Mouse (Mus musculus): Measurements from ENCODE around the gene Bysl. TPM values are rescaled to one million over a fixed set of nuclear protein-coding genes. Genes with fewer than 3 reads are reported as not detected.

Bysl gene
- total and polyA plus RNA-seq, 3 experiments = 13.2 to 15.9 (median 15.7) TPM

DNA sequence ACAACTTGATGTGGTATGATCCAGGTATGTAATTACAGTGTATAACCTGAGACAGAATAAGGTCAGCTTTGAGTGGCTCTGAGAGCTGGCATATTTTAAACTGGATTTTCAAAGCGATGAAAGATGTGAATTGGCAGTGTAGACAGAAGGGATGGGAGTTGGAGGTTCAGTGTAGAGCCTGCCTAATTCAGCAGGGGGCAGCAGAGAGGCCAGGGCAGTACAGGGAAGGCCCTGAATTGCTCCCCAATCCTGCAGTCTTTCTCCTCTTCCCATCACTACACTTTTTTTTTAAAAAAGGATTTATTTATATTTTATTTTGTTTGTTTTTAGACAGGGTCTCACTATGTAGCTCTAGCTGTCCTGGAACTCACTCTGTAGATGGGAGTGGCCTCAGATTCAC, 2.7 kb upstream of the Bysl start:
- WGBS = 72% methylated on average over 1 of the region's 1 CpGs
- H3K27ac ChIP-seq = no peak overlapping the region
- H3K4me1 ChIP-seq (ENCODE audit: control insufficient read depth, insufficient read depth, low read length) = peaks cover 5% of the 10 kb centered on the region
- intact Hi-C loops (cut with DNase I) = loop anchor here (2.0 to 10.0 kb wide), 2 partner anchors 63 to 249 kb away; partner anchors contain the start of gene Mrps10
- peak in 1 of 2 experiments; percentile 57 for DNase-seq
- no peaks in the 10 kb centered on the region; the same call in 1 of the 2 replicates for H3K36me3 ChIP-seq (ENCODE audit: control insufficient read depth, insufficient read depth, low read length)
- TF ChIP-seq POLR2A (IDR thresholded peaks at IDR 0.05; ENCODE audit: insufficient read depth, low read depth, low read length) (no peak), CTCF (IDR thresholded peaks at IDR 0.05) (peak; percentile 93)
- no peak overlapping the region for H3K9ac ChIP-seq (ENCODE audit: low read depth, low read length)
- no peaks in the 10 kb centered on the region for H3K27me3 ChIP-seq (ENCODE audit: control insufficient read depth, insufficient read depth, low read length)
- H3K79me2 ChIP-seq (replicated peaks; ENCODE audit: control insufficient read depth, insufficient read depth, low read length) = no peaks in the 10 kb centered on the region; the same call in 1 of the 2 replicates
- no peak overlapping the region for H3K4me3 ChIP-seq

GRCm38 (mm10) chr17:47611661-47611982, 330 bp upstream of the Bysl start:
- no peak for DNase-seq
- Histone ChIP-seq H3K4me3 (peak overlapping the region; percentile 77), H3K27ac (peak overlapping the region; percentile 97), H3K9ac (ENCODE audit: low read depth, low read length) (peak overlapping the region; percentile 70), H3K27me3 (ENCODE audit: control insufficient read depth, insufficient read depth, low read length) (no peaks in the 10 kb centered on the region), H3K4me1 (ENCODE audit: control insufficient read depth, insufficient read depth, low read length) (peaks cover 5% of the 10 kb centered on the region), H3K36me3 (ENCODE audit: control insufficient read depth, insufficient read depth, low read length) (no peaks in the 10 kb centered on the region; the same call in 1 of the 2 replicates), H3K79me2 (replicated peaks; ENCODE audit: control insufficient read depth, insufficient read depth, low read length) (no peaks in the 10 kb centered on the region; the same call in 1 of the 2 replicates)
- TF ChIP-seq EP300 (IDR thresholded peaks at IDR 0.05; ENCODE audit: insufficient read depth, low read depth, low read length) (no peak), CTCF (IDR thresholded peaks at IDR 0.05) (no peak)
- intact Hi-C loops (cut with DNase I) = loop anchor here (2.0 to 10.0 kb wide), 2 partner anchors 19 to 247 kb away; partner anchors contain the start of gene Mrps10
- 0% methylated on average over 13 of the region's 13 CpGs for WGBS

GRCm38 (mm10) chr17:47609182-47609581, 2.1 kb downstream of the Bysl start:
- H3K27me3 ChIP-seq (ENCODE audit: control insufficient read depth, insufficient read depth, low read length) = no peaks in the 10 kb centered on the region
- H3K4me1 ChIP-seq (ENCODE audit: control insufficient read depth, insufficient read depth, low read length) = peaks cover 5% of the 10 kb centered on the region
- no peaks in the 10 kb centered on the region; the same call in 1 of the 2 replicates for H3K79me2 ChIP-seq (replicated peaks; ENCODE audit: control insufficient read depth, insufficient read depth, low read length)
- 84% methylated on average over 4 of the region's 4 CpGs for whole genome bisulfite sequencing
- H3K4me3 ChIP-seq = no peak overlapping the region
- TF ChIP-seq EP300 (IDR thresholded peaks at IDR 0.05; ENCODE audit: insufficient read depth, low read depth, low read length) (no peak), CTCF (IDR thresholded peaks at IDR 0.05) (no peak), POLR2A (IDR thresholded peaks at IDR 0.05; ENCODE audit: insufficient read depth, low read depth, low read length) (no peak)
- DNase-seq = no peak
- H3K9ac ChIP-seq (ENCODE audit: low read depth, low read length) = no peak overlapping the region
- no peak overlapping the region for H3K27ac ChIP-seq
- no peaks in the 10 kb centered on the region; the same call in 1 of the 2 replicates for H3K36me3 ChIP-seq (ENCODE audit: control insufficient read depth, insufficient read depth, low read length)
- intact Hi-C loops (cut with DNase I) = no loop called here

DNA sequence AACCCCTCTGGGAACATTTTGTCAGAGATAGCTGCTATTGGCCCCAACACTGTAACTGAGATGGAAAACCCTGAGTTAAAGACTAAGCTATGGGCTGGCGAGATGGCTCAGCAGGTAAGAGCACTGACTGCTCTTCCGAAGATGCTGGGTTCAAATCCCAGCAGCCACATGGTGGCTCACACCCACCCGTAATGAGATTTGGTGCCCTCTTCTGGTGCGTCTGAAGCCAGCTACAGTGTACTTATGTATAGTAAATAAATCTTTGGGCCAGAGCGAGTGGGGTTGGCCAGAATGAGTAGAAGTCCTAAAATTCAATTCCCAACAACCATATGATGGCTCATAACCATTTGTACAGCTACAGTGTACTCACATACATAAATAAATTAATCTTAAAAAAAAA, 5.1 kb downstream of the Bysl start:
- Histone ChIP-seq H3K27me3 (ENCODE audit: control insufficient read depth, insufficient read depth, low read length) (no peaks in the 10 kb centered on the region), H3K36me3 (ENCODE audit: control insufficient read depth, insufficient read depth, low read length) (no peaks in the 10 kb centered on the region; the same call in 1 of the 2 replicates), H3K4me1 (ENCODE audit: control insufficient read depth, insufficient read depth, low read length) (peaks cover 1% of the 10 kb centered on the region), H3K4me3 (no peak overlapping the region), H3K79me2 (replicated peaks; ENCODE audit: control insufficient read depth, insufficient read depth, low read length) (no peaks in the 10 kb centered on the region), H3K27ac (no peak overlapping the region), H3K9ac (ENCODE audit: low read depth, low read length) (no peak overlapping the region)
- intact Hi-C loops (cut with DNase I) = no loop called here
- WGBS = 65% methylated on average over 5 of the region's 5 CpGs
- DNase-seq = no peak
- TF ChIP-seq POLR2A (IDR thresholded peaks at IDR 0.05; ENCODE audit: insufficient read depth, low read depth, low read length) (no peak), CTCF (IDR thresholded peaks at IDR 0.05) (peak; percentile 60)

- H3K79me2 ChIP-seq (replicated peaks; ENCODE audit: control insufficient read depth, insufficient read depth, low read length) = no peaks in the 10 kb centered on the region
- no peaks in the 10 kb centered on the region for H3K27me3 ChIP-seq (ENCODE audit: control insufficient read depth, insufficient read depth, low read length)
- TF ChIP-seq POLR2A (IDR thresholded peaks at IDR 0.05; ENCODE audit: insufficient read depth, low read depth, low read length) = no peak
- no peak for TF ChIP-seq EP300 (IDR thresholded peaks at IDR 0.05; ENCODE audit: insufficient read depth, low read depth, low read length)
- no peak for TF ChIP-seq CTCF (IDR thresholded peaks at IDR 0.05)
- no peak for DNase-seq
- no peak overlapping the region for H3K9ac ChIP-seq (ENCODE audit: low read depth, low read length)
- H3K36me3 ChIP-seq (ENCODE audit: control insufficient read depth, insufficient read depth, low read length) = peaks cover 3% of the 10 kb centered on the region; the same call in 1 of the 2 replicates
- no peak overlapping the region for H3K27ac ChIP-seq
- H3K4me3 ChIP-seq = no peak overlapping the region
- WGBS = 92% methylated on average over 11 of the region's 11 CpGs
- H3K4me1 ChIP-seq (ENCODE audit: control insufficient read depth, insufficient read depth, low read length) = peaks cover 11% of the 10 kb centered on the region
- intact Hi-C loops (cut with DNase I) = no loop called here
These were observed 9.0 kb downstream of the Bysl start for GRCm38 (mm10) chr17:47602289-47602688.

- H3K9ac ChIP-seq (ENCODE audit: low read depth, low read length) = no peak overlapping the region
- peaks cover 3% of the 10 kb centered on the region; the same call in 1 of the 2 replicates for H3K36me3 ChIP-seq (ENCODE audit: control insufficient read depth, insufficient read depth, low read length)
- peaks cover 13% of the 10 kb centered on the region for H3K4me1 ChIP-seq (ENCODE audit: control insufficient read depth, insufficient read depth, low read length)
- H3K79me2 ChIP-seq (replicated peaks; ENCODE audit: control insufficient read depth, insufficient read depth, low read length) = no peaks in the 10 kb centered on the region
- H3K4me3 ChIP-seq = no peak overlapping the region
- WGBS = 85% methylated on average over 10 of the region's 10 CpGs
- no peak for DNase-seq
- intact Hi-C loops (cut with DNase I) = no loop called here
- TF ChIP-seq POLR2A (IDR thresholded peaks at IDR 0.05; ENCODE audit: insufficient read depth, low read depth, low read length) (no peak), CTCF (IDR thresholded peaks at IDR 0.05) (no peak), EP300 (IDR thresholded peaks at IDR 0.05; ENCODE audit: insufficient read depth, low read depth, low read length) (no peak)
- no peaks in the 10 kb centered on the region for H3K27me3 ChIP-seq (ENCODE audit: control insufficient read depth, insufficient read depth, low read length)
- peak overlapping the region; percentile 80; the same call in 1 of the 2 replicates for H3K27ac ChIP-seq
These were observed 9.9 kb downstream of the Bysl start for GRCm38 (mm10) chr17:47601389-47601755.
